Mouse (Mus musculus): ENCODE measurements around the gene Lpin1.

GRCm38 (mm10) chr12:16630152-16630865 lies 19.5 kb upstream of the Lpin1 start:
- TF ChIP-seq CTCF (IDR thresholded peaks at IDR 0.05; ENCODE audit: low read depth, low read length): no peak
- no peak for TF ChIP-seq GATA2 (IDR thresholded peaks at IDR 0.05; ENCODE audit: borderline replicate concordance, low read depth, low read length)
- TF ChIP-seq GATA1 (IDR thresholded peaks at IDR 0.05; ENCODE audit: borderline replicate concordance, low read length): no peak

Measured in G1E (cell line).